Mouse (Mus musculus): ENCODE measurements around the gene Tk1.
A peak's percentile ranks its signal among the peaks of the same experiment; 100 is the strongest.
"Not testable (repeated sequence)": the region's sequence is repeated elsewhere in the genome, so short reads cannot be mapped to it uniquely, and the experiment has no call there.

Tk1 gene

GRCm38 (mm10) chr11:117790703-117791440 lies 35.0 kb downstream of the Tk1 start:
- DNase-seq (ENCODE audit: low spot score) = no peak

GRCm38 (mm10) chr11:117790286-117790685 lies 35.6 kb downstream of the Tk1 start:
- DNase-seq (ENCODE audit: low spot score) = peak; percentile 69

GRCm38 (mm10) chr11:117788481-117788880 lies 37.4 kb downstream of the Tk1 start:
- not testable (repeated sequence) for DNase-seq (ENCODE audit: low spot score)

- no peak for DNase-seq (ENCODE audit: low spot score)
Measured at GRCm38 (mm10) chr11:117786294-117786693, 39.6 kb downstream of the Tk1 start.

- no peak for DNase-seq (ENCODE audit: low spot score)
Measured at GRCm38 (mm10) chr11:117783683-117784309, 42.1 kb downstream of the Tk1 start.

- no peak for DNase-seq (ENCODE audit: low spot score)
Measured at GRCm38 (mm10) chr11:117783089-117783488, 42.8 kb downstream of the Tk1 start.

- DNase-seq (ENCODE audit: low spot score) = no peak
Measured at GRCm38 (mm10) chr11:117782705-117783034, 43.2 kb downstream of the Tk1 start.

GRCm38 (mm10) chr11:117781993-117782704 lies 43.7 kb downstream of the Tk1 start, which contains the start of the genes Tmc8 and Tmc6:
Tmc8 (plus strand) TSS chr11:117782076.
Tmc6 (minus strand) TSS chr11:117782198.
- DNase-seq (ENCODE audit: low spot score) = no peak

GRCm38 (mm10) chr11:117781199-117781821 lies 44.6 kb downstream of the Tk1 start:
- DNase-seq (ENCODE audit: low spot score) = no peak

GRCm38 (mm10) chr11:117780582-117781111 lies 45.2 kb downstream of the Tk1 start:
- peak; percentile 75 for DNase-seq (ENCODE audit: low spot score)

GRCm38 (mm10) chr11:117780199-117780515 lies 45.7 kb downstream of the Tk1 start:
- no peak for DNase-seq (ENCODE audit: low spot score)

GRCm38 (mm10) chr11:117779434-117780198 lies 46.3 kb downstream of the Tk1 start:
- DNase-seq (ENCODE audit: low spot score) = peak; percentile 51

GRCm38 (mm10) chr11:117778851-117779433 lies 47.0 kb downstream of the Tk1 start:
- DNase-seq (ENCODE audit: low spot score) = no peak

- DNase-seq (ENCODE audit: low spot score) = no peak
Measured at GRCm38 (mm10) chr11:117778031-117778430, 47.9 kb downstream of the Tk1 start.

GRCm38 (mm10) chr11:117777111-117777510 lies 48.8 kb downstream of the Tk1 start:
- DNase-seq (ENCODE audit: low spot score) = no peak

GRCm38 (mm10) chr11:117776085-117776792 lies 49.7 kb downstream of the Tk1 start:
- no peak for DNase-seq (ENCODE audit: low spot score)

- DNase-seq (ENCODE audit: low spot score) = no peak
Measured at GRCm38 (mm10) chr11:117775540-117775939, 50.4 kb downstream of the Tk1 start.

- DNase-seq (ENCODE audit: low spot score) = no peak
Measured at GRCm38 (mm10) chr11:117774925-117775324, 51.0 kb downstream of the Tk1 start.

GRCm38 (mm10) chr11:117772352-117772751 lies 53.5 kb downstream of the Tk1 start:
- DNase-seq (ENCODE audit: low spot score) = no peak

- no peak for DNase-seq (ENCODE audit: low spot score)
Measured at GRCm38 (mm10) chr11:117770407-117770806, 55.5 kb downstream of the Tk1 start.

- no peak for DNase-seq (ENCODE audit: low spot score)
Measured at GRCm38 (mm10) chr11:117769683-117770047, 56.2 kb downstream of the Tk1 start.

All from ovary, postnatal 14 days (tissue).